Mouse (Mus musculus) G1E-ER4 (cell line): ENCODE data around the gene Ifi47. TPM values are rescaled to one million over a fixed set of nuclear protein-coding genes. Genes with fewer than 3 reads are reported as not detected.
A peak's percentile ranks its signal among the peaks of the same experiment; 100 is the strongest.
"Not testable (repeated sequence)": the region's sequence is repeated elsewhere in the genome, so short reads cannot be mapped to it uniquely, and the experiment has no call there.

Experiments used
- GATA1 ChIP-seq: IDR thresholded peaks from one replicate; pipeline ENCODE4 v1.8.0; 2012; ENCODE audit warnings: low read length, inconsistent platforms
- polyA plus RNA-seq: library from polyadenylated mRNA; stranded (reverse); fragments of >175 nt; gene quantifications from 2 replicates; pipeline ENCODE4 v1.2.3, GENCODE M21; 2012

The Ifi47 gene
- polyA plus RNA-seq: 0.44 and 0.90 TPM in 2 replicates

DNA sequence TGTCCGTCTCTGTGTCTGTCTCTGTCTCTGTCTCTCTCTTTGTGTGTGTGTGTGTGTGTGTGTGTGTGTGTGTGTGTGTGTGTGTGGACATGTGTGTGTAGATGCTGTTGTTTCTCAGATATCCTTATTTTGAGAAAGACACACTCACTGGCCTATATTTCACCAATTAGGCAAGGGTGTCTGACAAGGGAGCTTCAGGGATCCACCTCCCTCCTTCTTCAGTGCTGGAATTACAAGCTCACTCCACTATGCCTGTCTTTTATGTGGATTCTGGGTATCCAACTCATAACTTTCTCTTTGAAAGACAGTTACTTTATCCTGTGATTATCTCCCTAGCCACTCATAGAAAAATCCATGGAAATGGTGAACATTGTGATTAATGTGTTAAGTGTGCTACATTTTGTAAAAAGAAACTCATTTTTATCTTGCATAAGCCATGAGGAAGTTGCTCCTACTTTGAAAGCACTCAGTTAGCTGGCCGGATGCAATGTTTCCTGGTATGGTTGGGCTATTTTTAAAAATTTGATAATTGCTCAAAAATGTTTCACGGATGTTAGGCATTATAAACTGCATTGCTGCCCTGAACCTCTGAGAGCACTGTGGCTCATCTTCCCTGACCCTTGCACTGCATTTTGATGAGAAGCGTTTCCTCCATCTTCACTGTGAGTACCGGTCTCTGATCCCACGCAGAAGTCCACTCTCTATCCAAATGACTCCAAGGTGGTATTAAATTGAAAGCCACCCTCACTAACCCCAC lies at the start of gene Ifi47:
Gene Ifi47, plus strand, starts transcription at position 587 of the 757 bp plus-strand sequence.
- not testable (repeated sequence) for TF ChIP-seq GATA1

GRCm38 (mm10) chr11:49051093-49051891 lies 25.1 kb upstream of the Ifi47 start, which contains the start of gene 9930111J21Rik2:
9930111J21Rik2 (minus strand) TSS chr11:49051242.
- not testable (repeated sequence) for TF ChIP-seq GATA1

- TF ChIP-seq GATA1: not testable (repeated sequence)
Observed at GRCm38 (mm10) chr11:49063713-49064469, 12.5 kb upstream of the Ifi47 start, which contains the start of gene Tgtp2. Tgtp2 (minus strand) TSS chr11:49064206.

- TF ChIP-seq GATA1: no peak
Observed at GRCm38 (mm10) chr11:49068358-49068757, 8.0 kb upstream of the Ifi47 start.

GRCm38 (mm10) chr11:49077012-49077411 lies 625 bp downstream of the Ifi47 start:
- TF ChIP-seq GATA1: no peak

GRCm38 (mm10) chr11:49078719-49079118 lies 2.3 kb downstream of the Ifi47 start:
- no peak for TF ChIP-seq GATA1

DNA sequence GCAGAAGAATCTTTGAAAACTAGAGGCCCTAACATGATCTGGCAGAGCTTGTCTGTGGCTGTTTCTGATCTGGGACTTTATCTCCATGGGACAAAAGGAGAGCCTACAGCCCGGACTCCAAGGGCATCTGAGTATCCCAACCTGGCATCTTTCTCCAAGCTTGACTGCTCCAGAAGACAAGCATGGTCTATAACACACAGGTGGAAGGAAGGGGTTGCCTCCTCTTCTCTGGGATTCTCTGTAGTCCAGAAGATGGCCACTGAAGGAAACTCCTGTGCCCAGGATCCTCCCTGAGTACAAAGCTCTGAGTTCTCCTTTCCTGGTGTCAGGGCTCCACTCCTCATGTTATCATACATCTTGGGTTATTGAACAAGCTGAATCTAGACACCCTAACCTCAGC lies 4.2 kb downstream of the Ifi47 start:
- TF ChIP-seq GATA1: no peak

GRCm38 (mm10) chr11:49081356-49081755 lies 5.0 kb downstream of the Ifi47 start:
- no peak for TF ChIP-seq GATA1

DNA sequence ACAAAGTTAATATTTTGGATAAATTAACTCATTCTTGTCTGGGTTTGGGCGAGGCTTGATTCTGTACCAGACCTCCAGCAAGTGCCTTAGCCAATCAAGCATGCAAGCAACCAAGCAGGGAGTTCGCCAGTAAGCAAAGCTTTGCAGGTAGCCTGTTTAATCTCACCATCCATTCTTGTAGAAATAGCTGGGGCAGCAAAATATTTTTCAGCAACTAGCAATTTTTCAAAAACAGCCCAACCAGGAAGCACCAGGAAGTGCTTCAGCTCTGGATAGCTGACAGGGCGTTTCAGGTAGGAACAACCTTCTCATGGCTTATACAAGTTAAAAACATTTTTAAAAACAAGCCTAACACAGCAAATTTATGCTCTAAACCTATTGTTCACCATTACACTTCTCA lies 5.5 kb downstream of the Ifi47 start:
- no peak for TF ChIP-seq GATA1

- no peak for TF ChIP-seq GATA1
Observed at GRCm38 (mm10) chr11:49083146-49083545, 6.8 kb downstream of the Ifi47 start.

DNA sequence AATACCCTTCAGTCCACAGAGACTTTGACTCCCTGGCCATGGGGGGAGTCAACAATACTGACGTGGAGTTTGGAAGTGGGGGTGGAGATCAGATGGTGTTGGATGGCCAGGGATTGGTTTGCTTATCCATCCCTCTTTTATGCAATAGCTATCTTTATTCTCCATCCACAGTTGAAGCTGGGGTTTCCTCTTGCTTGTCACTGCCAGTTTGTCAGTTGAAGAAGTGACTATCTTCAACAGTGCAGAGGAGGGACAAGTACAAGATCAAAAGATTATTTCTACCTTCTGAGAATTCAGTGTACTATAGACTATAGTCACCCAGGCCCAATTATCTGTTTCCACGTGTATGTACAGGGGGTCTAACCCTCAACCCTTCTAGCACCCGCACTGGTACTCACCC lies 7.4 kb downstream of the Ifi47 start:
- peak; percentile 94 for TF ChIP-seq GATA1

GRCm38 (mm10) chr11:49084385-49084784 lies 8.0 kb downstream of the Ifi47 start:
- no peak for TF ChIP-seq GATA1

DNA sequence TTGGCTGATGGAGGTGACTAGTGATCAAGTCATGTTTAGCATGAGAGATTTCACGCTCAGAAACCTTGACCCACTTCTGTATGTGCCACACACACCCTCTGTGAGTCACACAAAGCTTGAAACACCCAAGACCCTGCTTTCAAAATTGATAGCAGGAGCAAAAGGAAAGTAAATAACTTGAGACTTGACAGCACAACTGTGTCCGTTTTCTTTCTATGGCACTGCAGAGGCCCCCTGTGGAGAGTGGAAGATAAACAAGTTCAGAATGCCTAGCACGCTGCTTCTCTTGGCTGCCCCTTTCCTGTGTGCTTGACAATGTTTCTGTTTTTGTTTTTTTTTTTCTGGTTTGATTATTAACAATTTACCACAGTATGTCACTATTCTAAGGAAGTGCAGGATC lies 8.5 kb downstream of the Ifi47 start:
- TF ChIP-seq GATA1: no peak

GRCm38 (mm10) chr11:49086858-49087361 lies 10.5 kb downstream of the Ifi47 start:
- TF ChIP-seq GATA1: no peak

- TF ChIP-seq GATA1: no peak
Observed at GRCm38 (mm10) chr11:49087830-49088616, 11.6 kb downstream of the Ifi47 start.
